Mouse (Mus musculus) bone marrow, adult 2 months (tissue): Measurements from ENCODE around the gene Card14.

Experiments used
- CTCF ChIP-seq: fragments of 200-500 bp; IDR thresholded peaks from 2 replicates; pipeline ENCODE4 v1.5.1; 2011; ENCODE audit warnings: low read length, control low read depth; ENCODE audit not compliant: control insufficient read depth, insufficient read depth
- POLR2A ChIP-seq: fragments of 200-500 bp; IDR thresholded peaks from 2 replicates; pipeline ENCODE4 v1.6.1; 2011; ENCODE audit warnings: low read depth, mild to moderate bottlenecking, control low read depth, low read length, borderline replicate concordance; ENCODE audit not compliant: control insufficient read depth

DNA sequence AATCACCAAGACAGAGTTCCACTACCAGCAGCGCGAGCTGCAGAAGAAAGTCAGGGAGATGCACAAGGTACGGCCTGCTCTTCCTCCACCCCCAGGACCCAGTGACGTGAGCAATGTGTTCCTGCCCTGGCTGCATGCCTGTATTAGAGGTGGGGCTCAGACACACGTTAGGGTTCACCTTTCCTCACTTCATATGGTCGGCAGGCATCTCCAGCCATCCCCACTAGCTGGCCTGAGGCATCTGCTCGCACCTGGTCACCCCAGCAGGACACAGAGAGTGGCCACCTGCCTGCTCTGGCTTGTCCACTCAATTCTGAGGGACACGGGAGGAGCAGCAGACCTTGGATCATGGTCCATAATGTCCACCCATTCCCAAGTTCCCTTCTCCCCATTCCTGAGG, 47.6 kb upstream of the Card14 start:
- TF ChIP-seq CTCF: no peak
- TF ChIP-seq POLR2A: no peak
